Mouse (Mus musculus) ES-Bruce4 (cell line): ENCODE results near the gene Slc16a1.

Experiments
- CTCF ChIP-seq: IDR thresholded peaks from one replicate; pipeline ENCODE4 v1.8.1; 2011; ENCODE audit warnings: low read depth, low read length
- POLR2A ChIP-seq: IDR thresholded peaks from one replicate; pipeline ENCODE4 v1.8.1; 2011; ENCODE audit warnings: low read length; ENCODE audit not compliant: insufficient read depth

- TF ChIP-seq CTCF (no peak), POLR2A (no peak)
Measured at GRCm38 (mm10) chr3:104615216-104615615, 23.3 kb upstream of the Slc16a1 start.
